Mouse (Mus musculus): Measurements from ENCODE around the gene Mapk12.

DNA sequence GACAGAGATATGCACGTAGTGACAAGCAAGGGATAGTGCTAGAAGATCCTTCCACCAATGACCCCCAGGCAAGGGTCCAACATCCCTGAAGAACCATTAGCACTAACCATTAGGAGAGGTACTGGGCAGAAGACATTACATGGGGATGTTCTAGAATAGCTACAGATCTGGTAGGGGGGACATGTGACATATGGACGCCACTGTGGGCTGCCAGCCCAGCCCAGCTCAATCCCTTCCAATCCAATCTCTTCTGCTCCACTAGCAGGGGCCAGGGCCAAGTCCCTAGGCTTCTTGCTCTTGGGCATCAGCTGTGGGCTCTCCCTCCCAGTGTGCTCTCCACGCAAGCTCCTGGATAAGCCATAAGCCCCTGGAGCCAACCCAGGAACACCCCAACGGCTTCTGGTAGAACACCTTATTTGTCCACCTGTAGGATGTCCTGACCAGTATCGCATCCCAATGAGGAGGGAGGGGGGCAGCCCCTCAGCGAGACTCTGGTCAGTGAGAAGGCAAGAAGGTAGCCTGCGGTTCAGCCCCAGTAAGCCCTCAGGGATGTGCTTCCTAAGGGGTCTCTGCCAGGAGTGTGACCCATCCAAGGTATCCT, 37.9 kb upstream of the Mapk12 start:
- TF ChIP-seq FLI1 (IDR thresholded peaks at IDR 0.05; ENCODE audit: low read length) = no peak
- TF ChIP-seq GATA1 (IDR thresholded peaks at IDR 0.05; ENCODE audit: borderline replicate concordance, low read length) = no peak
